Mouse (Mus musculus): ENCODE data around the gene Flt4.
"Not testable (repeated sequence)": the region's sequence is repeated elsewhere in the genome, so short reads cannot be mapped to it uniquely, and the experiment has no call there.

Flt4 gene

DNA sequence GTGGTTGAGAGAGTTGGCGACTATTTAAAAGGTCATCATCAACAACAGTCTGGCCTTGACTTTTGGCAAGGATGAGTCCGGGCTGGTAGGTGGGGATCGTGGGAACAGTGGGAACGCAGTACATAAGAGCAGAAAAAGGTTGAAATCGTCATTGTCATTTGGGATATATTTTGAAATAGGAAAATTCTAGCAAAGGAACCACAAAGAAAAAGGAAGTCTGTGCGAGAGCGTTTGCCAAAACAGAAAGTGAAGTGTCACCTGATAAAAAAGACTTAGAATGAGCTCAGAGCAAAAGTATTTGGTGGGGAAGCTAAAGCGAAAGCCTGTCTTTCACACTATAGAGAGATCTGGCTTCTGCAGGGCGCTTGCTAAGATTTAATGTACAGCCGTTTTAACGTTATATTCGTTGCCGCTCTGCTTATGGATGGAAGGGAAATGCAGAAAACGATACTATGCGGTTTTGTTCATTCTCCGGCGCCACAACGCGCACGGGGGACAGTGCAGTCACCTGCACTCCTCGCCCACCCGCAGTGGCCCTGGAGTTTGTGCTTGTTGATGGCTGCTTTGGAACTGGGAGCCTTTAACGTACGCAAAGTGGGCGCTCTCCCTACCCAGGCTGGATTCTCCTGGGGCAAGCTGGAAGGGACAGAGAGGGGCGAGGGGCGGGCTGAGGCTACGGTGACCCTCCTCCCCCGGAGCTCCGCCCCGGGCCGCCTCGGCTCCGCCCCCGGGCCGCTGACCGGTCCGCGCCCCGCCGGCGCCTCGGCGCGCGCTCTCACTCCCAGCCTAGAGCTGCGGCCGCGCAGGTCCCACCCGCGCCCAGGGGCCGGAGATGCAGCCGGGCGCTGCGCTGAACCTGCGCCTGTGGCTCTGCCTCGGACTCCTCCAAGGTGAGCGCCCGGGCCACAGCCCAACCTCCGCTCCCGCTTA lies at the start of gene Flt4:
Flt4 (plus strand) TSS at position 326 of the 930 bp plus-strand sequence.
- not testable (repeated sequence) for DNase-seq (ENCODE audit: low read depth, low spot score)

DNA sequence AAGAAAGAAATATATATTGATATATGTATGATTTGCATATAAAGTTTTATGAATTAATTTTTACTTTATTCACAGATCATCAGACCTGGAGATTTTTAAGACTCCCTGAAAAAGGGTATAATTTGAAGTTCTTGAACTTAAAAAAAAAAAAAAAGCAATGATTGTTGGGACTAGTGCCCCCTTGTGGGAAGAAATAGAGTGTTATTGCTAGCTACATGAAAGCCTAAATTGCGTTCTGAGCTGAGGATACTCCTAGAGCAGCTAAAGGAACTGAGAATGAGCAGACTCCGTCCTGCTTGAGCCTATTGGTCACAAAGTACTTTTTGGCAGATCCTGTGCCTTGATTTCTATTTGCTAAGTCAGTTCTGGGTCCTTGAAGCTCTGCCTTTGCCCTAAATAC lies 34.0 kb upstream of the Flt4 start:
- peak; percentile 12 for DNase-seq (ENCODE audit: low read depth, low spot score)

DNA sequence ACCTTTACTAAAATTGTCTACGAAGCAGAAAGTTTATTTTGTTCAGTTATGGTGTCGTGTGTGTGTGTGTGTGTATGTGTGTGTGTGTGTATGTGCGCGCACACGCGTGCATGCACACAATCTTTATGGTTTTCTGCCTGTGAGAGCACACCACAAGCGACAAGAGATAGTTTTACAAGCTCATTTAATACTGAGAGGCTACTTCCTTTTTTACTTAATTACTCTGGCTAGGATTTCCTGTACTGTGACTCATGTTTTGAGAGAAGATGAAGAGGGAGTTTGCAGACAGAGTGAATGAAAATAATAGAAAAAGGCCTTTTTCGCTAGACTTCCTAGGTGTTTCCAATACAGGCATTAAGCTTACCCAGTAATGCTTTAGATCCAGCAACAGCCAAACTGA lies 28.6 kb upstream of the Flt4 start:
- not testable (repeated sequence) for DNase-seq (ENCODE audit: low read depth, low spot score)

DNA sequence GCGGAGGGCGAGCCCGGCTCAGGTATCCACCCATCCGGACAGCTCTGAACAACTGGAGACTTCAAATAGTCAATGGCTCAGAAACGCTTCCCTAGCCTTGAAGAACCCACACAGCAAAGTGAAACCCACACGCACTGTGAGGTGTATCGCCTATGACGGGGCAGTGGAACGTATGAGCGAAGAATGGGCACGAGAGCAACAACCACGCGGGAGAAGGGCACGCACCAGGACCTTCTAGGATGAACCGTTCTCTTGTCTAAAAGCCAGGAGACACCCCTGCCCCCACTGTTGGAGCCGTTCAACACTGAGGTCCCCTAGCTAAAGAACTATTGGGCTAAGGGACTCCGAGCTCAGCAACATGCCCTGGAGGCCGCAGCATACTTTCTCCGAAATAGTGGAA lies 18.9 kb upstream of the Flt4 start:
- DNase-seq (ENCODE audit: low read depth, low spot score): no peak

DNA sequence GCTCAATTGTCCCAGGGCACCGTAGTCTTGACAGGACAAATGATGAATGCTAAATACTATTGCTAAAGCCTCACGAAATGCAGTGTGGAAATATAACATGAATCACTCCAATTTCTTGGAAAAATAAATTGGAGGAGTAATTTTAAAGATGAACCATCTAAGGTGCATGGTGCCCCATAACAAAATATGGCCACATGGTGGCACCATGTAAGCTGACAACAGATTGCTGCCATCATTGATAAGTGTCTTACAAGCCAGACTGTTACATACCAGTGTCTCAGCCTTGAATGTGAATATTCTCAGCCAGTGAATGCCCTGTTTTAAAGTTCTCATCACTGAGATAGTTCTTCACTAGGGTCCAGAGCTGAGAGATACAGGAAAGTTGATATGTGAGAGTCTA lies 11.9 kb upstream of the Flt4 start:
- DNase-seq (ENCODE audit: low read depth, low spot score): peak; percentile 13

DNA sequence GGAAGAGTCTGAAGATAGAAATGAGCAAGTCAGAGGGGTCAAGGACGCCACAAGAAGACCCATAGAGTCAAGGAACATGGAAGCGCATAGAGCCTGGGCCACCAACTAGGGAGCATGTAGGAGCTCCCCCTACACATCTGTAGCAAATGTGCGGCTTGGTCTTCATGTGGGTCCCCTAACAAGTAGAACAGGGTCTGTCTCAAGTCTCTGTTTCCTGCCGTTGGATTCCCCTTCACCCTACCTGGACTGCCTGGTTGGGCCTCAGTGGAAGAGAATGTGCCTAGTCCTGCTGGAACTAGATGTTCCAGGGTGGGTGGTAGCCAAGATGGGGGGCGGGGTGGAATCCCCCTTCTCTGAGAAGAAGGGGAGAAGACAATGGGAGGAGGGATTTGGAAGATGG lies 757 bp upstream of the Flt4 start:
- DNase-seq (ENCODE audit: low read depth, low spot score): not testable (repeated sequence)

DNA sequence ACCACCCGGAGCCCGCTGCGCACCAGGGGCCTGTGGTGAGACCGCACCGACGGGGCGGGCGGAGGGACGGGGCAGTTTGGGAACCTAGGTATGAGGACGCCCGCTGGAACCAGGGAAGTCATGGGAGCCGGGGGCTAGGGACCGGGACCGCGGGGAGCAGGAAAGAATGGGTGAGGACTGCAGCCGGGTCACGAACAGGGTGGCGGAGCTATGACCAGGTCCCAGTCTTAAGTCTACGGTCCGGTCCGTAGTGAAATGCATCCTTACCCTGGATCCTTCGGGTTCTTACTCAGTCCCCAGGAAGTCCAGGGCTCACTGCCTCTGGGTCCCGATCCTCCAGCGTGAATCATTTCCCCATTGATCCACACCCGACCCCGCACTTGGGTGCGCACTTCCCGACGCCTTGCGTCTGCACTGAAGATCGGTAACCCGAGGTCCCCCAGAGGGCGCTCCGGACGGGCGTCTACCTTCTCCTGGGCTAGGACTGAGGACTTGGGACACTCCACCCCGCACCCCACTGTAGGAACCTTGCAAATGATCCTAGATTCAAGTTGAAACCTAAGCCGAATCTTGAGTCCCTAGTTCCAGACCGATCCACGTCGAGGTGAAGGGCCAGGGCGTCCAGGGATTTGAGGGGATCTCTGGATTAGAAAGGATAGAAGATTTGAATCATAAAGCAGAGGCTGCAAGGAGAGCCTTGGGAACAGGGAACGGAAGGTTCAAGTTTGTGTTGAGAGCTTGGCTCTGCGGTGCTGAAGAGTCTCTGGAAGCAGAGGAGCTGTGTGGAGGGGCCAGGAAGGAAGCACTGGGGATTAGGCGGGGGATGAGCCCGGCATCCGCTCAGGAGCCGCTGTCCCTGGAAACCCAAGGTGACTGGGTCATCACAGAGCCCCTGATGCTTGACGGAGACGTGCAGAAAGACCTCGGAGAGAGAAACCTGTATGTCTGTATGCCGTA lies 1.1 kb downstream of the Flt4 start:
- not testable (repeated sequence) for DNase-seq (ENCODE audit: low read depth, low spot score)

DNA sequence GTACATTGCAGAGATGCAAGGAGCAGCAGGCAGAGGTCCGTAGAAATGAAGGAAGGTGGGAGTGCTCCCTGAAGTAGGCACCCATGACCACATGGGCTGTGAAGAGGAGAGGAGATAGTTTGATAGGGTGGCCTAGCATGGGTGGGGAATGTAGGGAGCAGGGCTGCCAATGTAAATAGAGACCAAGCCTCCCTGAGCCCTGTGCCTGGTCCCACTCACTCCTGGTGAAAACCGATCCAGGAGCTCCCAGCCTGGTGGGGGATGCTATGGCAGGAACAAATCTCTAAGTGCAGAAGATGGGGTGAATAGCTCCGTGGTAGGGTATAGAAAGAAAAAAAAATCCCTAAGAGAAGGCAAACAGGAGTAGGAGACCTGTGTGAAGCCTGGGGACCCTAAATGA lies 2.3 kb downstream of the Flt4 start:
- not testable (repeated sequence) for DNase-seq (ENCODE audit: low read depth, low spot score)

DNA sequence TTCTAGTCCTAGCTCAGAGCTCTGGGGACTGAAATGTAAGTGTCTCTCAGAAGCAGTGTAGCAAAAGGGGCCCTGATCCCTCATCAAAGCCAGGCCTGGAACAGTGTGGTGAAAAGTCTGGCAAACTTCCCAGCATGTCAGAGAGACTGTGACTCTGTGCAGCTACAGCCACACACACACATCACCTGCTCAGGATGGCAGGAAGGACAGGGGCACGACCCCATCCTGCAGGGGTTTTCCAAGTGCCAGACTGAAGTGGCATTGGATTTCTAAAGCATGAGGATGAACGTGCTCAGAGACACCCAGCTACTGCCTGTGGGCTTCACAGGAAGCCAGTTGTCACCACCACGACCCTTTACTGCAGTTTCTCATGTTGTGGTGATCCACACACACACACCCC lies 3.1 kb downstream of the Flt4 start:
- DNase-seq (ENCODE audit: low read depth, low spot score): no peak

DNA sequence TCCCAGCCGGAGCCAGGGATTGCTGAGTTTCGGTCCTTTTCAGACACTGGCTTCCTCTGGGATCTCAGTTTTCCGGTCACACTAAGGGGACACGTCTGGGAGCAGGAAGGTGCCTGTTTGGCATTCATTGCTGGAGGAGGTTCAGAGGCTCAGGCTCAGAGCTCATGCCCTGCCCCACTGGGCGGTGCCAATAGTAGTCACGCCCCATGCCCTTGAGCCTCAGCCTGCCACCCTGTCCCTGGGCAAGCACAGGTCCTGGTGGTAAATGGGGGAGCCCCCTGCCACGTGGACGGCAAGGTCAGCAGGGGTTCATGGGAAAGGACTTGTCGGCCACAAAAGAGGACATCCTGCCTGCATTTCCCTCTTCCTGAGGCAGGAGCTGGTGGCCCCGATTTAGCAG lies 4.3 kb downstream of the Flt4 start:
- no peak for DNase-seq (ENCODE audit: low read depth, low spot score)

DNA sequence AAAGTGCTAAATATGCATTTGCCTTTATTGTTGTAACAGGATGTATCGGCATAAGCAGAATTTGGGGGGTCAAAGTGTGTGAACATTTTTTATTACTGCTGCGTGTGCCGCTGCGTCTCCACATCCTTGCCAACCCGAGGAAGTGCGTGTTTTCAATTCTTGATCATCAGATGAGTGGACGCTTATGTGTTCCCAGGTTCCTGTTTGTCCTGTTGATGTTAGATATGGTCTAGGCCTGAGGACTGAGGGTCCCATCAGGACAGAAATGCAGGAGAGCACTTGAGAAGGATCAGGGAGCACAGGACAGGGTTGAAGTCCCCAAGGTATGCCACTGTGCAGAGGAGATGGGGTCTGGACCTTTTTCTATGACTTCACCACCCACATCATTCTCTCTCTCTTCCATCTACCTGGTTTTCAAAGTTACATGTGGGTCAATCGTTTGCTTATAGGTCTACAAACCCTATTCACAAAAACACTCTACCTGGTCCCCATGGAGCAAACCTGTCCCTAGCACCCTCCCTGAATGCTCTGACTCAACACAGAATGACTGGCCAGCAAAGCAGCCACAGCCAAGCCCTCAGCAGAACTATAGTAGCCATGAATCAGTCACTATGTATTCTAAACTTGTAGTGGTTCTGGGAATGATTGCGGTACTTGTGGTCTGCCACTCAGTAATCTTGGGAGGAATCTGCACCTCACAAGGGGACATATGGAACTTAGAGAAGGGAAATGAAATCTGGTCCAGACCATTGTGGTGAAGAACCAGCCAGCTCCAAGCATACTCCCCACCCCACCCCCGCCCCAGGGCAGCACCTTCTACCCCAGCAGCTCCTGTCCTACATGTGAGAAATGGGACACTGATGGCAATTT lies 7.0 kb downstream of the Flt4 start:
- DNase-seq (ENCODE audit: low read depth, low spot score): no peak

DNA sequence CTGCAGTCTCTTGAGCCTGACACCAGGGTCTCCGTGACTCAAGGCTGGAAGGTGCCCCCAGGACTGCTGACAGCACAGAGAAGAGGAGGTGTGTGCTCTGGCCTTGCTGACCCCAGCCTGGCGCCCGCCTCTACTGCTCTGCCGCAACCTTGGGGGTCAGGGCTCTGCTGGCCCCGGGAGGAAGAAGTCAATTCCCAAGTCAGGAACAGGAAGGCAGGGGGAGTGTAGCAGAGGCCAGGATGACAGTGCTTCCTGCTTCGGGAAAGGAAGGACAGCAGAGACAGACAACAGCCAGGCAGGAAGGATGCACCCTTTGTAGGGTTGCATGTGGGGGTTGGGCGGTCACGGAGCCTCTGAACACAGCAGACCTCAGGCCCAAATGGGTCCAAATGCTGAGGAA lies 9.4 kb downstream of the Flt4 start:
- DNase-seq (ENCODE audit: low read depth, low spot score): no peak

DNA sequence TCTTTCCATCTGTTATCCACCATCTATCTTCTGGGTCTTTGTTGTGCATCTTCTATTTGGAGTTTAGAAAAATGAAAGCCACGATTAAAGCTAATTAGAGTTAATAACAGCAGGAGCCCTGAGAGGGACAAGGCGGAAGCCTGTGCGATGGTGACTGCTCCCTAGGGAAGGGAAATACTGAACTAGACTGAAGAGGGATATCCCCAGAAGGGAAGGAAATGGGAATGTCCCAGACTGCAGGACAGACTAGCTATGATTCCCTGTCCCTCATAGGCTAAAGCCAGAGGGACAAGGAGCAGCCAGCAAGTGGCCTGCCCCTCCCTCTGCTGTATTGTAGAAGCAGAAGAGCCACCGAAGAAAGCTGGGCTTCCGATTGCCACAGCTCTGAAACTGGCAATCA lies 12.9 kb downstream of the Flt4 start:
- no peak for DNase-seq (ENCODE audit: low read depth, low spot score)

DNA sequence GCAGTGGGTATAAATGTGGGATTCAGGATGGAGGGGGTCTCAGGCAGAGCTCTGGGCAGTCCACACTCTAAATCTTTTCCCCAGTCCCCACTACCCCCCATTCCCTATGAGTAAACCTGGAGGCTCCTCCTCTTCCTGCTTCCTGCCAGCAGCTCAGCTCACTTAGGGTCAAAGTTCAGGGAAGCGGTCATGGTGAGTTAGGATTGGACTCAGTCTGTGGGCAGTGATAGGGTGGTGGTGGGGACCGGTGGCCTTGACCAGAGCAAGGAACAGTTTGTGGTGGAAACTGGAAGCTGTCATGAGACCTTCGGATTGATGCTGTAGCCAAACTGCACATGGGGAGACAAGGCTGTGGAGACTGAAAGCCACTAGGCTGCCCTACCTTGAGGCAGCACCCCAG lies 15.1 kb downstream of the Flt4 start:
- no peak for DNase-seq (ENCODE audit: low read depth, low spot score)

DNA sequence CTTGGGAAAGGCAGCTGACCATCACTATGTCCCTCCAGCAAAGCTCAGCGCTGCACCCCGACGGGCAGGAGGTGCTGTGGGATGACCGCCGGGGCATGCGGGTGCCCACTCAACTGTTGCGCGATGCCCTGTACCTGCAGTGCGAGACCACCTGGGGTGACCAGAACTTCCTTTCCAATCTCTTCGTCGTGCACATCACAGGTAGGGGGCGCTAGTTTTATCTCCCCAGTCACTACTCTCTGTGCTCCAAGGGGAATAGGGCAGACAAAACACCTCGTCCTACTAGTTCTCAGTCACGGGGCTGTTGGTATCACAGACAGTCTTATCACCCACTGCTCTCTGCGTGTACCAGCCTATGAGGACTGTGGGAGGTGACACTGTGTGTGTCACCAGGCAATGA lies 16.8 kb downstream of the Flt4 start:
- DNase-seq (ENCODE audit: low read depth, low spot score): no peak

DNA sequence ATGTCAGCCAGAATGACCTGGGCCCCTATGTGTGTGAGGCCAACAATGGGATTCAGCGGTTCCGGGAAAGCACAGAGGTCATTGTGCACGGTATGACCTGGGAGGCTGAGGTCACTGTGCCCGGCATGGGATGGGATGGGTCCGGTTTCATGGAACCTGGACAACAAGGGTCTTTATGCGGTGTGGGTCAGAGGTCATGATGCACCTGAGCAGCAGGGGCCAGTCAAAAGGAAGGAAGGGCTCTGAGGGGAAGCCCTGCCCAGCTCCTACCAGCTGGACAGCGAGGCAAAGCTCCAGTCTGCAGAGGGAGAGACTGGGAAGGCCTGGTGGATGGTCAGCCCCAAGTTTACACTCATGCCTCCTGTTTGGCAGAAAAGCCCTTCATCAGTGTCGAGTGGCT lies 17.7 kb downstream of the Flt4 start:
- no peak for DNase-seq (ENCODE audit: low read depth, low spot score)

DNA sequence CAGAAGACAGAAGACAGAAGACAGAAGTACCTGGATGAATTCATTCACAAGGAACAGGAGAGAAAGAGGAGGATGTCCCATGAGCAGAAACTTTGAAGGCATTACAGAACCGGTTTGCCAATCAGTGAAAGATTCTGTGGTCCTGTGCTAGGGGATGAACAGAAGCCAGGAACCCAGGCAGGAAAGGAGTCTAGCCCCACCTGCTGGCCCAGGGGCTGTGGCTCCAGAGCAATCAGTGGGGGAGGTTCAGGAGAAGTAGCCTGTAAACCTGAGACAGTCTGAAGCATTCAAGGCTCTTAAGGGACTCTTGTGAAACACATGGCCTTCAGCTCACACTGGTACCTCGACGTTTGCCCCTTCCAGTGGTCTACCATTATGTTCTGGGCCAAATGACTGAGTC lies 22.1 kb downstream of the Flt4 start:
- DNase-seq (ENCODE audit: low read depth, low spot score): no peak

DNA sequence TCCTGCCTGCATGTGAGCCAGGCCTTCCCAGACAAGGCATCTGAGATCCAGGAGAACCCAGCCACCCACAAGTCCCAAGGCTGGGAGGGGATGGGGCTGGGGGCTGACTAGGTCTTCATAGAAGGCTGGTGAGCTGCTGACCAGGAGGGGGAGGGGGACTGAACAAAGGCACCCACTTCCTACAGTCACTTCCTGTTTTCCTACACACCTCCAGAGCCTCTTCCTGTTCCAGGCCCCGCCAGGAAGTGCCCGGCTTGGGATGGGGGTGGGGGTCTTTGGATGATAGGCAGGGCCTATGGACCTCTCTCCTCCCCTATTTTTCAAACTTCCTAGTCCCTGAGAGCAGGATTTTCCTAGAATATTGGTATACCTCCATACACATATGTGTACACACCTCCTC lies 23.2 kb downstream of the Flt4 start:
- DNase-seq (ENCODE audit: low read depth, low spot score): no peak

DNA sequence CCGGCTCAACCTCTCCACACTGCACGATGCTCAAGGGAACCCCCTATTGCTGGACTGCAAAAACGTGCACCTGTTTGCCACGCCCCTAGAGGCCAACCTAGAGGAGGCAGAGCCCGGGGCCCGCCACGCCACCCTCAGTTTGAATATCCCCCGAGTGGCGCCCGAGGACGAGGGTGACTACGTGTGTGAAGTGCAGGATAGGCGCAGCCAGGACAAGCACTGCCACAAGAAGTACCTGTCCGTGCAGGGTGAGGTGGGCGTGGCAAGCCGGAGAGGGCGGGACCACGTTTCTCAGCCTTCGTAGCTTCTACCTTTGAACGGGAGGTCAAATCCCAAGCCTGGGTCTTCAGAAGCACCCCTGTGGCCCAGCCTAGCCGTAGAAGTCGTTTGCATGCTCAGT lies 25.0 kb downstream of the Flt4 start:
- DNase-seq (ENCODE audit: low read depth, low spot score): no peak

DNA sequence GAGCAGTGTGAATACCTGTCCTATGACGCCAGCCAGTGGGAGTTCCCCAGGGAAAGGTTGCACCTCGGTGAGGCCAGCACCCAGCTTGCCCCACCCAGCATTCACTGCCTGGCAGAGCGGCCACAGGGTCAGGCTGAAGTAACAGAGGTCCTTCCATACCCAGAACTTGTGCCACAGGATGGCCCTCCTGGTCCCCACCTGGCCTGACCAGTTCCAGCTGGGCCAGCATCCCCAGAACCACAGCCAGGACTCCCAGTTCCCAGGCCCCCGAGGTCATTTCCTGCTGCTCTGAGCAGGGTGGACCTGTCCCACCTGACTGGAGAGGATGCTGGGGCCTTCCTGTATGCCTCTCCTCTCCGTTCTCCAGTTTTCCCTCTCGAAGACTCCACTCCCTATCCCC lies 26.6 kb downstream of the Flt4 start:
- no peak for DNase-seq (ENCODE audit: low read depth, low spot score)

DNA sequence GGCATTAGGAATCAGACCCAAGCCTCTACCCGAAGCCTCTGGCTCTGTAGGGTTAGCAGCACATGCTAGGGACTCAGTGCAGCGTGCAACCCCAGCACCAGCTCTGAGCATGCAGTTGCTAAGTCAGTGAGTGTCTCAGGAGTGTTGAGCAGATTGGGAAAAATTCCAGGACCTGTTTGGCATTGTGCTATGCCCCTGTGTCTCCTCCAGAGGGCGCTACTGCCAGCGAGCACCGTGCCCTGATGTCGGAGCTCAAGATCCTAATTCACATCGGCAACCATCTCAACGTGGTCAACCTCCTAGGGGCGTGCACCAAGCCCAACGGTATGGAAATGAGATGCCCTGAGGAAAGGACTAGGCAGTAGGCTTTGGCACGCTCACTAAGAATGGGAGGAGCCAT lies 27.4 kb downstream of the Flt4 start:
- peak; percentile 46 for DNase-seq (ENCODE audit: low read depth, low spot score)

DNA sequence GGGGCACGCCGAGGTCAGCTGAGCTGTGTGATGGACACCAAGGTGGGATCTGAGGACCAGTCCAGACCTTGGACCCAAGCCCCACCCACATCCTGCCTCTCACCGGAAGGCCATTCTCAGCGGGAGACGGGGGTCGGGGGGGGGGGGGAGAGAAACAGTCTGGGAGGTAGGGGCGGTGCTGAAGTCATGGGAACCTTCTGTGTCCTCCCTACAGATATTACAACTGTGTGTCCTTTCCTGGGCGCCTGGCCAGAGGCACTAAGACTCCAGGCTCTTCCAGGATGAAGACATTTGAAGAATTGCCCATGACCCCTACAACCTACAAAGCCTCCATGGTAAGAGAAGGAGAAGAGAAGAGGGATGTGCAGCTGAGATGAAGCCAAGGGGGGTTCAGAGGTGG lies 36.6 kb downstream of the Flt4 start:
- DNase-seq (ENCODE audit: low read depth, low spot score): no peak
